Mouse (Mus musculus) stomach, embryonic 15.5 days (tissue): ENCODE measurements around the gene Atxn7l2. TPM values are rescaled to one million over a fixed set of nuclear protein-coding genes. Genes with fewer than 3 reads are reported as not detected.
"Not testable (repeated sequence)": the region's sequence is repeated elsewhere in the genome, so short reads cannot be mapped to it uniquely, and the experiment has no call there.

Experiments
- ATAC-seq: fragments of 200-750 bp; cut with Nextera tagmentation; 2 replicates; pipeline ENCODE4 v1.8.0; 2017; ENCODE audit warnings: low read depth, moderate number of reproducible peaks, moderate TSS enrichment; ENCODE audit not compliant: insufficient read depth, low FRiP score
- H3K27ac ChIP-seq: fragments of 300-500 bp; sonication (generic); 2 replicates; pipeline ENCODE4 v1.5.1; 2015; ENCODE audit warnings: mild to moderate bottlenecking, inconsistent platforms
- H3K27me3 ChIP-seq: fragments of 300-500 bp; sonication (generic); replicated peaks from 2 replicates; pipeline ENCODE4 v1.6.1; 2015; ENCODE audit warnings: inconsistent platforms
- H3K36me3 ChIP-seq: fragments of 300-500 bp; sonication (generic); 2 replicates; pipeline ENCODE4 v1.6.1; 2015; ENCODE audit warnings: inconsistent platforms
- H3K4me1 ChIP-seq: fragments of 300-500 bp; sonication (generic); 2 replicates; pipeline ENCODE4 v1.6.1; 2015; ENCODE audit warnings: inconsistent platforms
- H3K4me2 ChIP-seq: fragments of 300-500 bp; sonication (generic); 2 replicates; pipeline ENCODE4 v1.6.1; 2015; ENCODE audit warnings: mild to moderate bottlenecking, inconsistent platforms
- H3K4me3 ChIP-seq: fragments of 300-500 bp; sonication (generic); replicated peaks from 2 replicates; pipeline ENCODE4 v1.5.1; 2015; ENCODE audit warnings: inconsistent platforms
- H3K9ac ChIP-seq: fragments of 300-500 bp; sonication (generic); 2 replicates; pipeline ENCODE4 v1.6.1; 2015; ENCODE audit warnings: inconsistent platforms
- H3K9me3 ChIP-seq: fragments of 300-500 bp; sonication (generic); 2 replicates; pipeline ENCODE4 v1.6.1; 2016; ENCODE audit warnings: inconsistent platforms
- WGBS: fragments of 180-500 bp; shearing (Covaris S2); methylation state at CpG from one replicate; pipeline ENCODE4 v1.1.7; 2015; 5-methylcytosine and 5-hydroxymethylcytosine counted together
- polyA plus RNA-seq: library from polyadenylated mRNA; unstranded; fragments of >200 nt; fragmentation: Nextera tagmentation; extraction: Ambion mirVana; gene quantifications from 2 replicates; pipeline ENCODE4 v1.2.1, GENCODE M21; 2015

The Atxn7l2 gene
- 11.6 and 13.3 TPM in 2 replicates for polyA plus RNA-seq

GRCm38 (mm10) chr3:108210771-108211139 is at the start of gene Atxn7l2:
TSS of gene Atxn7l2 (minus strand) at chr3:108210934.
- peak within 1 kb of the TSS; percentile 66 for H3K4me3 ChIP-seq
- H3K27ac ChIP-seq: peak within 1 kb of the TSS; percentile 93
- H3K9ac ChIP-seq: peak within 1 kb of the TSS; percentile 71
- peaks cover 26% of the 10 kb centered on the region for H3K4me1 ChIP-seq
- WGBS: under 1% methylated on average over 14 of the region's 14 CpGs
- H3K27me3 ChIP-seq: no peaks in the 10 kb centered on the region
- H3K9me3 ChIP-seq: no peaks in the 10 kb centered on the region
- peaks cover 2% of the 10 kb centered on the region; the same call in 1 of the 2 replicates for H3K36me3 ChIP-seq
- H3K4me2 ChIP-seq: peak within 1 kb of the TSS; percentile 96
- ATAC-seq: peak; percentile 67

GRCm38 (mm10) chr3:108259319-108259718 is 48.6 kb upstream of the Atxn7l2 start:
- H3K4me1 ChIP-seq: peaks cover 8% of the 10 kb centered on the region; the same call in 1 of the 2 replicates

DNA sequence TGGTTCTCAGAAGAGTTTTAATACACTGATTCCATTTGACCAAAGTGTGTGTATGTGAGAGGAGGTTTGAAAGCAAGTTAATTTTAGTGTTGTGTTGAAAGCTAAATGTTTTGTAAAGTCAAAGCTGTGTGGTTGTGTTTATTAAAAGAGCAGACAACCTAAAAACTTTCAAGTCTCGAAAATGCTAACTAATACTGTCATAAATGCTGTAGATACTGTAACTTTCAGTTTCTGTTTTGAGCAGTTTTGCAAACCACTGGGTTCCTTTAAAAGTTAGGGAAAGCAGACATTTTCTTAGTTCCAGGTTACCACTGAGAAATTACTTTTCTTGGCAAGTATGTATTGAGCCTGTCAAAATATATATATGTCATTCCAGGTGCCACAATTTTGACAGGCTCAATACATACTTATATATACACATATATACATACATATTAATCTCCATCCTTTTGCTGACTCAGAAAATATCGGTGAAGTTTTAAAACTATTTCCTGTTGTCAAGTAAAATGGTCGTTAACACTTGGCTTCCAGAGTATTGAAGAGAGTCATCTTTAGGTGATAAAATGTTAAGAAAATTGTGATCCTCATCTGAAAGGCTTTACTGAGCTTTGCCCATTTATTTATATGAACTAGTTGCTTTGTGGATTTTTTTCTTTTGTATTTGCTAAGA is 47.2 kb upstream of the Atxn7l2 start:
- no peak overlapping the region for H3K27ac ChIP-seq
- H3K9ac ChIP-seq: peak overlapping the region; percentile 92
- H3K4me1 ChIP-seq: peaks cover 8% of the 10 kb centered on the region; the same call in 1 of the 2 replicates
- no peak for ATAC-seq
- H3K4me3 ChIP-seq: peak overlapping the region; percentile 96
- no peaks in the 10 kb centered on the region for H3K9me3 ChIP-seq
- H3K36me3 ChIP-seq: peaks cover 4% of the 10 kb centered on the region; the same call in 1 of the 2 replicates
- 60% methylated on average over 3 of the region's 3 CpGs for WGBS
- peak overlapping the region; percentile 75 for H3K4me2 ChIP-seq
- H3K27me3 ChIP-seq: no peaks in the 10 kb centered on the region

More at GRCm38 (mm10) chr3:108259319-108259718, 48.6 kb upstream of the Atxn7l2 start:
- Histone ChIP-seq H3K4me2 (no peak overlapping the region), H3K36me3 (peaks cover 8% of the 10 kb centered on the region; the same call in 1 of the 2 replicates), H3K4me3 (no peak overlapping the region), H3K27ac (no peak overlapping the region), H3K27me3 (no peaks in the 10 kb centered on the region), H3K9me3 (no peaks in the 10 kb centered on the region), H3K9ac (no peak overlapping the region)
- WGBS: 71% methylated on average over 3 of the region's 3 CpGs
- no peak for ATAC-seq

GRCm38 (mm10) chr3:108256719-108257637 is 46.2 kb upstream of the Atxn7l2 start, which contains the start of gene Psma5:
TSS of gene Psma5 (plus strand) at chr3:108256926.
- Histone ChIP-seq H3K4me3 (peak within 1 kb of the TSS; percentile 96), H3K27me3 (no peaks in the 10 kb centered on the region), H3K36me3 (no peaks in the 10 kb centered on the region), H3K27ac (peak within 1 kb of the TSS; percentile 42), H3K4me2 (peak within 1 kb of the TSS; percentile 75), H3K9me3 (no peaks in the 10 kb centered on the region), H3K9ac (peak within 1 kb of the TSS; percentile 92), H3K4me1 (peaks cover 8% of the 10 kb centered on the region; the same call in 1 of the 2 replicates)
- peak; percentile 99 for ATAC-seq
- under 1% methylated on average over 79 of the region's 79 CpGs for WGBS

DNA sequence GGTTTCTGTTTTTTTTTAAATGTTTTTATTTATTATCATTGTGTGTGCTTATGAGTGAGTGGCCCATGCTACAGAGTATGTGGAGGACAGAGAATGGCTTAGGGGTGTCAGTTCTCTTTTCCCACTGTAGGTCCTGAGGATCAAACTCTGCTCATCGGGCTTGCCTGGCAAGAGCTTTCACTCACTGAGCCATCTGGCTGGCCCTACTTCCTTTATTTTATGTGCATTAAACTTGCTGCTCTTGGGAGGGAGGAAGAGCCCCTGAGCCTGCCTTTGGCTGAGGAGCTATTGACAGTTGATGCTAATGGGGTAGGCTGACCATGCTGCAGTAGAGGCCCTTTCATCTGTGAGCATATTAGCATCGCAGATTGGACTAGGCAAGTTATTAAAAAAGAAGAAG is 36.1 kb upstream of the Atxn7l2 start:
- WGBS: 92% methylated on average over 2 of the region's 2 CpGs

GRCm38 (mm10) chr3:108241243-108241839 is 30.6 kb upstream of the Atxn7l2 start:
- Histone ChIP-seq H3K27ac (no peak overlapping the region), H3K4me2 (no peak overlapping the region), H3K27me3 (no peaks in the 10 kb centered on the region), H3K9ac (no peak overlapping the region), H3K36me3 (no peaks in the 10 kb centered on the region), H3K9me3 (no peaks in the 10 kb centered on the region), H3K4me1 (no peaks in the 10 kb centered on the region), H3K4me3 (no peak overlapping the region)
- 90% methylated on average over 3 of the region's 3 CpGs for WGBS
- no peak for ATAC-seq

More for the DNA sequence above, 36.1 kb upstream of the Atxn7l2 start:
- H3K36me3 ChIP-seq: no peaks in the 10 kb centered on the region
- no peak overlapping the region for H3K9ac ChIP-seq
- no peak overlapping the region for H3K4me3 ChIP-seq
- no peak overlapping the region for H3K4me2 ChIP-seq
- H3K27me3 ChIP-seq: no peaks in the 10 kb centered on the region
- no peak for ATAC-seq
- H3K4me1 ChIP-seq: no peaks in the 10 kb centered on the region
- H3K9me3 ChIP-seq: no peaks in the 10 kb centered on the region
- no peak overlapping the region for H3K27ac ChIP-seq

DNA sequence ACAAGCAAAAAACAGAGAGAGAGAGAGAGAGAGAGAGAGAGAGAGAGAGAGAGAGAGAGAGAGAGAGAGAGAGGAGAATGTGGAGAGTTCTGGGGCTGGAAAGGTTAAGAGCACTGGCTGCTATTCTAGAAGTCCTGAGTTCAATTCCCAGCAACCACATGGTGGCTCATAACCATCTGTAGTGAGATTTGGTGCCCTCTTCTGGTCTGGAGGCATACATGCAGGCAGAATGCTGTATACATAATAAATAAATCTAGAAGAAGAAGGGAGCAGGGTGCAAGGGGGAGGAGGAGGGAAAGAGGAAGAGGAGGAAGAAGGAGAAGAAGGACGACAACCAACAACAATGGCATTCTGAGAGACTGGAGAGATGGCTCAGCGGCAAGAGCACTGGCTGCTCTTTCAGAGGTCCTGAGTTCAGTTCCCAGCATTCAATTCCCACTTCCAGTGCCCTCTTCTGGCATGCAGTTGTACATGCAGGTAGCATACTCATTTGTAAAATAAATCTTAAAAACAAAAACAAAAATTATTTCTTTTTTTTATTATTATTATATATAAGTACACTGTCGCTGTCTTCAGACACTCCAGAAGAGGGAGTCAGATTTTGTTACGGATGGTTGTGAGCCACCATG is 26.9 kb upstream of the Atxn7l2 start:
- not testable (repeated sequence) for H3K9ac ChIP-seq, H3K4me3 ChIP-seq, H3K4me1 ChIP-seq, H3K9me3 ChIP-seq, ATAC-seq, H3K27ac ChIP-seq, H3K36me3 ChIP-seq, H3K4me2 ChIP-seq, H3K27me3 ChIP-seq
- WGBS: 77% methylated on average over 4 of the region's 4 CpGs

DNA sequence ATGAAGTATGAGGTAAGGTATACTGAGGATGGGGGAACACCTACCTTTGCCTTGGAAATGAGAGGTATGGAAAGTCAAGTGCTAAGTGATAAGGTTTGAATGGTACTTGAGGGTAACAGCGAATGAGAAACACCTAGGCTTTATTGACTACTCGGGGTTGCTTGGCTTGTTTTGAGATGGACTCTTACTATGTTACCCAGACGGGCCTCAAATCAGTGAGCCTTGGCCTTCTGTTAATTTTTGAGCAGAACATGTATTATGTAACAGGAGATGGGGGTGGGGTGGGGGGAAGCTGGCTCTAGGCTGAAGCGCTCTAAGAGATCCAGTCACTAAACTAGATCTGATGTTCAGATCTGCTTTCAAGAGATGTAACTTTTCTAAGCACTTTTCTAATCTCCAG is 20.9 kb upstream of the Atxn7l2 start:
- 0 out of 2 replicates have a peak, but pooled peaks cover 2% of the 10 kb centered on the region for H3K4me1 ChIP-seq
- no peak overlapping the region for H3K4me3 ChIP-seq
- H3K27ac ChIP-seq: no peak overlapping the region
- peaks cover 9% of the 10 kb centered on the region for H3K27me3 ChIP-seq
- no peaks in the 10 kb centered on the region for H3K36me3 ChIP-seq
- H3K4me2 ChIP-seq: no peak overlapping the region
- 75% methylated on average over 4 of the region's 4 CpGs for WGBS
- no peaks in the 10 kb centered on the region for H3K9me3 ChIP-seq
- no peak for ATAC-seq
- H3K9ac ChIP-seq: no peak overlapping the region

GRCm38 (mm10) chr3:108227521-108227920 is 16.8 kb upstream of the Atxn7l2 start:
- no peak for ATAC-seq
- H3K9me3 ChIP-seq: no peaks in the 10 kb centered on the region
- no peak overlapping the region for H3K4me3 ChIP-seq
- H3K36me3 ChIP-seq: no peaks in the 10 kb centered on the region
- H3K27me3 ChIP-seq: peaks cover 43% of the 10 kb centered on the region
- 68% methylated on average over 2 of the region's 2 CpGs for WGBS
- H3K27ac ChIP-seq: no peak overlapping the region
- no peak overlapping the region for H3K4me2 ChIP-seq
- peaks cover 10% of the 10 kb centered on the region; the same call in 1 of the 2 replicates for H3K4me1 ChIP-seq
- no peak overlapping the region for H3K9ac ChIP-seq

- Histone ChIP-seq H3K27ac (no peak within 1 kb of the TSS), H3K27me3 (peaks cover 43% of the 10 kb centered on the region), H3K36me3 (no peaks in the 10 kb centered on the region), H3K4me2 (peak within 1 kb of the TSS; percentile 74), H3K9ac (no peak within 1 kb of the TSS), H3K4me1 (peaks cover 10% of the 10 kb centered on the region; the same call in 1 of the 2 replicates), H3K9me3 (no peaks in the 10 kb centered on the region), H3K4me3 (peak within 1 kb of the TSS; percentile 42)
- ATAC-seq: 0 out of 2 replicates have a peak, but pooled peaks have one; percentile 18
- WGBS: 6% methylated on average over 44 of the region's 44 CpGs
These were observed 16.0 kb upstream of the Atxn7l2 start, which contains the start of gene Sypl2 for GRCm38 (mm10) chr3:108226558-108227350. TSS of gene Sypl2 (minus strand) at chr3:108226648.
